Mouse (Mus musculus) spleen, adult 10 weeks (tissue): Measurements from ENCODE around the gene Cpsf4. TPM values are rescaled to one million over a fixed set of nuclear protein-coding genes. Genes with fewer than 3 reads are reported as not detected.

Source experiments
- polyA plus RNA-seq: library from polyadenylated mRNA; stranded (reverse); fragments of 350-450 nt; fragmentation: Illumina TruSeq; extraction: RNeasy Lipid Tissue Mini Kit (QIAGEN cat#74804); gene quantifications from one replicate; pipeline ENCODE4 v1.2.3, GENCODE M21; 2015; ENCODE audit warnings: low replicate concordance; ENCODE audit not compliant: insufficient read depth

The Cpsf4 gene
- 25.1 TPM for polyA plus RNA-seq

GRCm38 (mm10) chr5:145166536-145167305 is at the start of gene Cpsf4, which contains the start of gene Ptcd1:
Gene Cpsf4, plus strand, starts transcription at chr5:145167213.
Gene Ptcd1, minus strand, starts transcription at chr5:145167108.

DNA sequence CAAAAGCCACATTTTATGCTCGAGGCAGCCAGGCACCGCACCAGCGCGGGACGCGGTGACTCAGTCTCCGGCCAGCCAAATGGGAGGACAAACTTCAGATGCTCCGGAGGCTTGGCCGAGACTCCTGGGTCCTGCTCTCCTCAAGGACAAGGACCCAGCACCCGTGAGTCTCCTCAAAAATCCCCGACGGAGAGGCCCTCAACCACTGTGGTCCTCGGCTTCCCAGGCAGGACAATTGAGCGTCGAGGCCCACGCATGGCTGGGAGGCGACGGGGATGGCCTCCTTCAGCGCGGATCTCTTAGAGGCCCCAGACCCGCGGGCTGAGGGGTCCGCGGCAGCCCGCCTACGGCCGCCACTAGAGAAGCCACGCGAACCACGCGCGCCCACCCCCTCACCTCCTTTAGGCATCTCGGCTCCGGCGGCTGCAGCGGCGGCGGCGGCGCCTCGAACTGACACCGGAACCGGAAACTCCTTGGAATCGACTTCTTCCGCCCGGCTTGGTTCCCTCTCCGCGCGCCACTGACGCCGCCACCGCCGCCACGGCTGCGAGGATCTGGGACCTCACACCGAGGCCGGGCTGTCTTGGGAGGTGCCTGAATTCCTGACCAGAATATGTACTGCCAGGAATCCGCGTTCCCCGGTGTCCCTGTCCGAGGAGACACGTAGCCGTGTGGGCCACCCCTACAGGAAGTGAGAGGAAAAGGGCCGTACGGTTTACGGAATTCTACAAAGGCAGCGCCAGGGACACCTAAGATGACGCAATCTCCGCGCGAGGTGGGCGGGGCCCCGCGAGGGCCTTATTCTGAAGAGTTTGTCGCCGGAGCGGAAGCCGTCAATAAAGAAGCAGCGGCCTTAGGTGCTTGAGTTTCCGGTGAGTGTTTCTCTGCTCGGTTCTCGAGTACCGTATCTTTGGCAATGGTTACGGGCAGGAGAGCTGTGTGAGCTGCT is 27.2 kb upstream of the Cpsf4 start, which contains the start of the genes Pdap1 and Bud31:
TSS of gene Pdap1 (minus strand) at position 668 of the 949 bp plus-strand sequence.
TSS of gene Bud31 (plus strand) at position 792 of the 949 bp plus-strand sequence.

GRCm38 (mm10) chr5:145191962-145192361 is 24.9 kb downstream of the Cpsf4 start, which contains the start of gene Atp5j2:
Gene Atp5j2, minus strand, starts transcription at chr5:145192062.

GRCm38 (mm10) chr5:145201321-145201991 is 34.4 kb downstream of the Cpsf4 start, which contains the start of gene Zkscan14:
Gene Zkscan14, minus strand, starts transcription at chr5:145201868.

GRCm38 (mm10) chr5:145203936-145204691 is 37.1 kb downstream of the Cpsf4 start, which contains the start of gene Zkscan5:
Gene Zkscan5, plus strand, starts transcription at chr5:145204562.

GRCm38 (mm10) chr5:145231367-145231871 is 64.4 kb downstream of the Cpsf4 start, which contains the start of gene Zfp655:
Gene Zfp655, plus strand, starts transcription at chr5:145231715.

Other genes with a start within 250 kb of the Cpsf4 start
- 19.4 TPM for gene Smurf1, start 201.4 kb upstream of the Cpsf4 start, polyA plus RNA-seq
- not detected for gene Gm4871, start 134.5 kb upstream of the Cpsf4 start, polyA plus RNA-seq
- gene 1700018F24Rik, start 124.2 kb upstream of the Cpsf4 start, polyA plus RNA-seq: not detected
- gene Arpc1a, start 83.4 kb upstream of the Cpsf4 start, polyA plus RNA-seq: 62.9 TPM
- not detected for gene Kpna7, start 83.2 kb upstream of the Cpsf4 start, polyA plus RNA-seq
- gene Arpc1b, start 53.0 kb upstream of the Cpsf4 start, polyA plus RNA-seq: 163 TPM
- 85.8 TPM for gene Pdap1, start 27.0 kb upstream of the Cpsf4 start, polyA plus RNA-seq
- 163 TPM for gene Bud31, start 26.9 kb upstream of the Cpsf4 start, polyA plus RNA-seq
- 7.1 TPM for gene Ptcd1, start 105 bp upstream of the Cpsf4 start, polyA plus RNA-seq
- 143 TPM for gene Atp5j2, start 24.8 kb downstream of the Cpsf4 start, polyA plus RNA-seq
- gene Zkscan14, start 34.7 kb downstream of the Cpsf4 start, polyA plus RNA-seq: 12.6 TPM
- gene Zkscan5, start 37.3 kb downstream of the Cpsf4 start, polyA plus RNA-seq: 5.8 TPM
- gene Zfp655, start 64.5 kb downstream of the Cpsf4 start, polyA plus RNA-seq: 43.5 TPM
- gene Zscan25, start 113.3 kb downstream of the Cpsf4 start, polyA plus RNA-seq: 4.8 TPM
- gene Cyp3a57, start 178.1 kb downstream of the Cpsf4 start, polyA plus RNA-seq: not detected